Mouse (Mus musculus): ENCODE results near the gene Klhdc8b. TPM values are rescaled to one million over a fixed set of nuclear protein-coding genes. Genes with fewer than 3 reads are reported as not detected.

Gene Klhdc8b
- total RNA-seq, 2 experiments from 2014 or later = 32.5 to 35.9 TPM

DNA sequence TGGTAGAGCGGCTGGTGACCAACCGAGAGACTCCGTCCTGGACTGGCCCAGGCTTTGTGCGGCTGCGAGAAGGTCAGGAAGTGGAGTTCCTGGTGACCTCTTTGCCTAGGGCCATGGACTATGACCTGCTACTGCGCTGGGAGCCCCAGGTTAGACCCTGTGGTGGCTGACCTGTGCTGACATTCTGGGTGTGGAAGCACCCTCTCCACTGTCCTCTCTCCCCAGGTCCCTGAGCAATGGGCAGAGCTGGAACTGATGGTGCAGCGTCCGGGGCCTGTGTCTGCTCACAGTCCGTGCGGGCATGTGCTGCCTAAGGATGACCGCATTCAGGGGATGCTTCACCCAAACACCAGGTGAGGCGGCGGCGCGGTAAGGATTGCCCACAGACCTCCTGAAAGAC lies 22.6 kb upstream of the Klhdc8b start:
- no peak for DNase-seq (ENCODE audit: extremely low spot score in 1 of 2, low spot score in 2 of 2)
- intact Hi-C loops (cut with DNase I) = no loop called here

DNA sequence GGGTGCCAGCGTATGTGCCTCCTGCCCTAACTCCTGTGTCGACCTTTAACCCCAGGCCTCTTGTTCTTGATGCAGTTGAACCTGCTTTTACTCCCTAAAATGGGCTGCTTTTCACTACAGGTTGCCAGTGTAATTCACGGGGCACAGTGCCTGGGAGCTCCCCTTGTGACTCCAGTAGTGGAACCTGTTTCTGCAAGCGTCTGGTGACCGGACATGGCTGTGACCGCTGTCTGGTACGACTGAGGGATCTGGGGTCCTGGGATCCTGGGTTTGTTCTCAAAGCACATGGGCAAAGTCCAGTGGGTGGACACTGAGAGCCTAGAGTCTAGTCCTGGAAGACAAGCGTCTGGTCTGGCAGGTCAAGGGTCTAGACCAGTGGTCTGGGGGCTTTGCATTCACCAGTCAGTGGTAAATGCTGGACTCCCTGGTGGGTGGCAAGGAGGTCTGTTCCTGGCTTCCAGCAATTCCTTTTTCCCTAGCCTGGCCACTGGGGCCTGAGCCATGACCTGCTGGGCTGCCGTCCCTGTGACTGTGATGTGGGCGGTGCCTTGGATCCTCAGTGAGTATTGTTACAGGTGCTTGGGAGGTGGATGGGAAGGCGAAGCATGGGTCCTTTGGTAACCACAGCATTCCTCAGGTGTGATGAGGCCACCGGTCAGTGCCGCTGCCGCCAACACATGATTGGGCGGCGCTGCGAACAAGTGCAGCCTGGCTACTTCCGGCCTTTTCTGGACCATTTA lies 21.8 kb upstream of the Klhdc8b start:
- intact Hi-C loops (cut with DNase I) = no loop called here
- DNase-seq (ENCODE audit: extremely low spot score in 1 of 2, low spot score in 2 of 2) = peak in 1 of 2 experiments; percentile 21

- intact Hi-C loops (cut with DNase I) = no loop called here
Observed at GRCm38 (mm10) chr9:108481520-108482210, 20.3 kb upstream of the Klhdc8b start.

DNA sequence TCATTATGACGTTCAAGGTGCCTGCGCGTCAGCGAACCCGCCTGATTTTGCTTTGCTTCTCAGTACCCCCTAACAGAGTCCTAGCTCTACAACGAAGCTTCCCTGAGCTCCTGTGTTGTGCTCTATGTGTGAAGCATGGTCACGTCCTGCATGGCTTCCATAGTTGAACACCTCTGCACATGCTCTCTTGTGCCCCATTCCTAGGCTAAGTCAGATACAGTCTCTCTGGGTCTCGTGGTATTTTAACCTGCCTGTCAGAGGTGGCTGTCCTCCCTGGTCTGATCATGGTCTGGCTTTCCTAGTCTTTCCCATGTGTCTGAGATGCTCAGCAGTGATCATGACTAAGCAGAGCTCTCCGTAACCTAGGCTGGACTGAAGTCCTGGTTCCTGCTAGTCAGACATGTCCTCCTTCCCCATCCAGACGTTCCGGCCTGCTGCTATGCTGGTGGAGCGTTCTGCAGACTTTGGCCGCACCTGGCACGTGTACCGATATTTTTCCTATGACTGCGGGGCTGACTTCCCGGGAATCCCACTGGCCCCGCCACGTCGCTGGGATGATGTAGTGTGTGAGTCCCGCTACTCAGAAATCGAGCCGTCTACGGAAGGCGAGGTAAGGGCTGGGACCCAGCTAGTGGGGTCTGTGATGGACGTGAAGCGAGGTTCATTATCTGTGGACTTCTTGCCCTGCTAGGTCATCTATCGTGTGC lies 19.6 kb upstream of the Klhdc8b start:
- no peak for DNase-seq (ENCODE audit: extremely low spot score in 1 of 2, low spot score in 2 of 2)
- intact Hi-C loops (cut with DNase I) = no loop called here

More at GRCm38 (mm10) chr9:108481520-108482210, 20.3 kb upstream of the Klhdc8b start:
- peak in 1 of 2 experiments; percentile 15 for DNase-seq (ENCODE audit: extremely low spot score in 1 of 2, low spot score in 2 of 2)

DNA sequence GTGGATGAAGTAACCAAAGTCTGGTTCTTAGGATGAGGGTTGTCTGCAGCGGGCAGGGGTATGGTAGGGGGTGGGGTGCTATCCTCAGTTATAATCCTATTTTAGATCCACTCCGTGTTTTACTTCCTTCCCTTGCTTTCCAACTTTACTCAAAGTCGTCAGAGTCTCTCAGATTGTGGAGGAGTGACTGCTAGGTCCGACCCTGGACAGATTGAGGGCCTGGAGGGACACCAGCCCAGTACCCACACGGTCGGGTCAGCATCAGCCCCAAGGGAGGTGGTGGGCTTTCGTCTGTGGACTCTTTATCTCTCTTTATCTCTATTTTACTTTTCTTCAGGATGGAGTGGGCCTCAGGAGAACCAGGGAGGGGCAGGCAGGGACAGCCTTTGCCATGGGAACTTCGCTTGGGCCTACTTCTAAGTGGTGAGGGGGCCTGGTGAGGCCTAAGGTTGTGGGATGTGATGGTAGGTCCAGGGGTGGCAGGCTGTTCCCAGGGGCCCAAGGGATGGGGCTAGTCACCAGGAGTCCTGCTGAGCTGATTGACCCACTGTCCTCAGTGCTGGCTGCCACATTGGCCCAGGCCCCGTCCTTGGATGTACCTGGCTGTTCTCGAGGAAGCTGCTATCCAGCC lies 18.5 kb upstream of the Klhdc8b start, which contains the start of gene Lamb2:
Lamb2 (plus strand) TSS at position 16 of the 631 bp plus-strand sequence.
- no peak for DNase-seq (ENCODE audit: extremely low spot score in 1 of 2, low spot score in 2 of 2)
- intact Hi-C loops (cut with DNase I) = no loop called here

- intact Hi-C loops (cut with DNase I) = no loop called here
- DNase-seq (ENCODE audit: extremely low spot score in 1 of 2, low spot score in 2 of 2) = no peak
Observed at GRCm38 (mm10) chr9:108479241-108479640, 17.9 kb upstream of the Klhdc8b start.

DNA sequence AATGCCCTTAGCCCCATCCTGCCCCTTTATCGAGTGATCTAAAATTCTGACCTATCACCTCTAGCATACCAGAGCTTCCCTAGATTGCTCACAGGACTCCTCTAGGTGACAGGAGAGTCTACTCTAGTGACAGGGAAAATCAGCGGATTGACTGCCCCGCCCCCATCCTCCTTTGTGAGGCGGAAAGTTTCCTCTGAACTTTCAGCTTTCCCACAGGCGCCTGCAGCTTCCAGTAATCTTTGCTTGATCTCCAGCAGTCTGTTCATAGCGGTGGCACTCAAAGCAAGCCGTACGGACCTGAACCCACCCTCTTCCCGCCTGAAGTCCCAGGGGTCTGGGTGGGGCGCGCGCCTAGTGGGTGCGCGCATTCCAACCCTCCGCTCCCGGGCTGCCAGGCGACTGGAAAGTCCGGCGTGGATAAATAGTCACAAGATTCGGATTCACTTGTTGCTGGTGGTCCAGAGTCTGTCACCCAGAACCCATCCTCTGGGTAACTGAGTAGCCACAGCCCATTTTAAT lies 17.3 kb upstream of the Klhdc8b start:
- intact Hi-C loops (cut with DNase I) = no loop called here
- DNase-seq (ENCODE audit: extremely low spot score in 1 of 2, low spot score in 2 of 2) = peak in 1 of 2 experiments; percentile 89

DNA sequence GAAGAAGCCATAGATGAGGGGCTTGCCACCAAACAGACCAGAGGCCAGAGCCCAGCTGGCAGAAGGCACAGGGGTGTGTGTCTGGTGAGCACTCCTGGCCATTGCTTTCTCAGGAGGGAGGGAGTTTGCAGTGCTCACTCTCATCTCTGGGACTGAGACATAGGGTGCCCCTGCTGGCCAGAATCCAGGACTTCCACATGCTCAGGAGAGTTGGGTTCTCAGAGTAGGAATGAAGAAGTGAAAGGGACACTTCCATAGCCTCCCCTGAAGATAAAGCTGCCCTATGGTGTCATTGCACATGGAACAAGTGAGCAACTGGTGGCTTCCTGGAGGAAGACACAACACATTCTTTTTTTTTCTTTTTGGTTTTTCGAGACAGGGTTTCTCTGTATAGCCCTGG lies 13.1 kb upstream of the Klhdc8b start:
- intact Hi-C loops (cut with DNase I) = no loop called here

DNA sequence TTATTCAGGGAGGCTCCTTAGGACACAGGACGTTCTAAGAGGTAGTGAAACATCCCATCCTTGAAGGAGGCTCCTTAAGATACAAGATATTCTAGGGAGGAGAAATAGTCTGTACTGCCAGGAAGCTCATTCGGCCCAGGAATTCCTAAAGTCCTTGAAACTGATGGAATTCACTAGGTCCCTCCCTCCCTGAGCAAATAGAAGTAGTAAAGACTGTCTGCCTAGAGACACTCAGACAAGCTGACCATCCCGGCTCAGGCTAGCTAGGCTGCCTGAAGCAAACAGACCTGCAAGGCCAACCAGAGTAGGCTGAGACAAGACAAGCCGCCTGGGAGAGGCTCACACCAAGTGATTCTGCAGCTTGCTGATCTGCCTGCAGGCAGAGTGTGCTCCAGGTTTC lies 8.5 kb upstream of the Klhdc8b start:
- no peak for DNase-seq (ENCODE audit: extremely low spot score in 1 of 2, low spot score in 2 of 2)
- intact Hi-C loops (cut with DNase I) = no loop called here

More for the DNA sequence above, 13.1 kb upstream of the Klhdc8b start:
- peak in 1 of 2 experiments; percentile 31 for DNase-seq (ENCODE audit: extremely low spot score in 1 of 2, low spot score in 2 of 2)

DNA sequence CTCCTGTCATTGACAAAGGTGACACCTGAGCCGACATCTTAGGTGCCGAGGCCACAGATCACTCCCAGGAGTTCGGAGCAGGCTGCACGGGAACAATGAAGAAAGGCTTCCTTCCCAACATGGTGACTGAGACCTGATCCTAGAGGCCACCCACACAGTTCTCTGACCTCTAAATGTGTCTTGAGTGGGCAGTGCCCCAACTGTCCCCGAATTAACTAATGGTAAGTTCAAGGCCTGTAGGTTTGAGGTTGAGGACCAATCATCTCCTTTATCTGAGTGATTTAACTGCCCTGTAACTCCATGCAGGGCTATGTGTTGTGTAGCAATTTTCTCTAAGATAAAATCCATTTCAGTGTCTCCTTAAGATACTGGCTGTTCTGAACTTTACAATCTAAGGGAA lies 8.0 kb upstream of the Klhdc8b start:
- intact Hi-C loops (cut with DNase I) = no loop called here
- no peak for DNase-seq (ENCODE audit: extremely low spot score in 1 of 2, low spot score in 2 of 2)

DNA sequence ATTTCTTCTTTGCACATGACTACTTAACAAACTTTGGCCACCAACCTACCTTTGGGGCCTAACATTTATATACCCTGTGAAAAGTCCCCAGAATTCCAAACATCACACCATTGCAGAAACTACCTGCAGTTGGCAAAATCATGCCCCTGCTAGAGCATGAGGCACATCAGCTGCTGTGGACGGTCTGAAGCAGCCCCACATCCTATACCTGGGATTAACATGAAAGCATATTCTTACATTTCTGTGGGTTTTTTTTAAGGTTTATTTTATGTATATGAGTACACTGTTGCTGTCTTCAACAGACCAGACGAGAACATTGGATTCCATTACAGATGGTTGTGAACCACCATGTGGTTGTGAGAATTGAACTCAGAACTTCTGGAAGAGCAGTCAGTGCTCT lies 4.8 kb upstream of the Klhdc8b start:
- no peak for DNase-seq (ENCODE audit: extremely low spot score in 1 of 2, low spot score in 2 of 2)
- intact Hi-C loops (cut with DNase I) = no loop called here

- intact Hi-C loops (cut with DNase I) = no loop called here
- DNase-seq (ENCODE audit: extremely low spot score in 1 of 2, low spot score in 2 of 2) = no peak
Observed at GRCm38 (mm10) chr9:108463713-108464112, 2.3 kb upstream of the Klhdc8b start.

DNA sequence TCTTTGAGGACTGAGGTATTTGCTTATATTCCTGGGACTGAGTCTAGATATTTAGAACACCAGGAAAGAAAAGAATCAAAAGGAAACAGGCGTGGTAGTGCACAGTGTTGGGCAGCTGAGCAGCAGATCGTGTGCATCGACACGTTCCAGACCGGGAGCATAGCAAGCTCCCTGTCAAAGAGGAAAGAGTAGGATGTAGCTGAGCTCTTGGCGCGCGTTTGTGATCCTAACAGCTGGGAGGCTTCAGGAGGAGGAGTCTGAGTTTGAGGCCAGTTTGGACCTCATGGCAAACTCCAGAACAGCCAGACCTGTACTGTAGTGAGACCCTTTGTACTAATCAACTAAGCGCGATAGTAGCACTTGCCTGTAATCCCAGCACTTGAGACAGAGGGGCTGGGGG lies 811 bp upstream of the Klhdc8b start:
- no peak for DNase-seq (ENCODE audit: extremely low spot score in 1 of 2, low spot score in 2 of 2)
- intact Hi-C loops (cut with DNase I) = no loop called here

DNA sequence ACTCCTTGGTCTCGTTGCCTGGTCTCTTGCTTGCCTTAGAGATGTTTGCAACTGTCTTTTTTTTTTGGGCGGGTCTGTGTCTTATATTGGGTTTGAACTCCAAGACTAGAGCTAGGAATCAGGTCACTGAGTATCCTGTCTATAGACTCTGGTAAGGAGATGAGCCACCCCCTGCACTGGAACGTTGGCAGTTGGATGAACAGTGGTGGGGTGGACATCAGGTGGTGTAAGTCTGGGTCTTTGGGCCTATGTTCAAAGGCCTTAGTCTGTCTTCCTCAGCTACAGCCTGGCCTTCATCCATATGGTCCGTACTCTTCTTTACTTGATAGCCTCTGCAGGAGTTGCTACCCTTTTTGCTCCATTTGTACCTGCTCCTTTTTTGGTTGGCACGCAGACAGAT lies 294 bp upstream of the Klhdc8b start:
- intact Hi-C loops (cut with DNase I) = no loop called here
- no peak for DNase-seq (ENCODE audit: extremely low spot score in 1 of 2, low spot score in 2 of 2)

DNA sequence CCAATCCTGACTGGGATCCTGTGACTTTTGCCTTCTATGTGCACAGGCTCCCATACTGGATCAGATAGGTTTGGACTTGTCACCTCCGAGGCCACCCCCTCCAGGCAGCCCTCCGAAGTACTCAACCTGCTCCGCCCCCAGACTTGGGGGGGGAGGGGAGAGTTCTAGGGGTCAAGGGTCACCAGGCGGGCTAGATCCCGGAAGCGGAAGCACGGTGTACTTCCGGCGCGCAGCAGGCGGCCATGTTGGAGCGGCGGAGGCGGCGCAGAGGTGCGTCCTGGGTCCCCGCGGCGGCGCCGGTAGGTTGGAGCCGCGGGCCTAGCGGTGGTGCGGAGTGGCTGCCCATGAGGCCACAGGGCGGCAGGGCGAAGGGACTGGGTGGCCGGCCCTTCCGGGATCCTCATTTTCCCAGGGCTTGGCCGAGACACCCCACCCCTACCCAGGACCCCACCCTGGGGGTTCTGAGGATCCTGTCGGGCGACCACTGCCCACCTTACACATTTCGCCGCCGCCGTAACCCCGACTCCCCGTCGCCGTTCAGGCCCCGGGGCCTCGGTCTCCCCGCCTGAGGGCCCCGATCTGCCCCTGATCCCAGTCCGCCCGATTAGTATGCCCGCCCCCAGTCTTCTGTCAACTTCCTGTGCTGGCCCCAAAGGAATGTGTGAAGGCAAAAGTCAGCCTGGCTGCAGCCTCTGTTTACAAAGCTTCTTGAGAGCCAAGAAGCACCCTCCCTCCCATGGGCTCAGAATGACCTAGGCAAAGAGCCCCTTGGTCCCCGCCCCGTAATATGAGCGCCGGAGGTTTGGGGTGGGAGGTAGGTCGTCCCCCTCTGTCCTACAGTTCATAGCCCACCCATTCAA lies 832 bp downstream of the Klhdc8b start, which contains the start of gene Ccdc71:
Ccdc71 (plus strand) TSS at position 209 of the 860 bp plus-strand sequence.
- intact Hi-C loops (cut with DNase I) = no loop called here

GRCm38 (mm10) chr9:108459939-108460318 lies 1.5 kb downstream of the Klhdc8b start:
- intact Hi-C loops (cut with DNase I) = no loop called here
- no peak for DNase-seq (ENCODE audit: extremely low spot score in 1 of 2, low spot score in 2 of 2)

More for the DNA sequence above, 832 bp downstream of the Klhdc8b start, which contains the start of gene Ccdc71:
- DNase-seq (ENCODE audit: extremely low spot score in 1 of 2, low spot score in 2 of 2) = peak; percentile 83 to 95

DNA sequence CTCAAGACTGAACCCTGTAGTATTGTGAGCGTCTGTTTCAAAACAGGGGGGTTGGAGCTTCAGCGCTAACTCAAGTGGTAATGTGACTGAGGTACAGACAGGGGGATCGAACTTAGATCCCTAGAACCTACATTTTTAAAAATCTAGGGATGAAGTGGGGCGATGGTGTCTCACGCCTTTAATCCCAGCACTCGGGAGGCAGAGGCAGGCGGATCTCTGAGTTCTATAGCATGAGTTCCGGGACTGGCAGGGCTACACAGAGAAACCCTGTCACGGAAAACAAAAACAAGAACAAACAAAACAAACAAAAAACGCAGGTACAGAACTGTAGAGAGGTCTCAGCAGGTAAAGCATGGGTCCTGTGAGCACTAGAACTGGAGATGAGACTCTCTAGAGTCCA lies 4.4 kb downstream of the Klhdc8b start:
- intact Hi-C loops (cut with DNase I) = no loop called here
- DNase-seq (ENCODE audit: extremely low spot score in 1 of 2, low spot score in 2 of 2) = no peak

Measured in left cerebral cortex, postnatal 10 days (tissue).